Mouse (Mus musculus) liver, adult 2 months (tissue): ENCODE measurements at regions not wholly inside any gene's neighbourhood (a gene's known extent, or its start where the extent isn't known, plus 50 kb on each side); places are given as distances from the start of the nearest gene placed in this dataset.

Source experiments
- CTCF ChIP-seq: fragments of 200-500 bp; IDR thresholded peaks from 2 replicates; pipeline ENCODE4 v1.5.1; 2011; ENCODE audit warnings: low read depth, low read length, control low read depth
- POLR2A ChIP-seq: fragments of 200-500 bp; IDR thresholded peaks from 2 replicates; pipeline ENCODE4 v1.6.1; 2011; ENCODE audit warnings: low read length, control low read depth; ENCODE audit not compliant: insufficient read depth; ENCODE audit errors: extremely low read depth

DNA sequence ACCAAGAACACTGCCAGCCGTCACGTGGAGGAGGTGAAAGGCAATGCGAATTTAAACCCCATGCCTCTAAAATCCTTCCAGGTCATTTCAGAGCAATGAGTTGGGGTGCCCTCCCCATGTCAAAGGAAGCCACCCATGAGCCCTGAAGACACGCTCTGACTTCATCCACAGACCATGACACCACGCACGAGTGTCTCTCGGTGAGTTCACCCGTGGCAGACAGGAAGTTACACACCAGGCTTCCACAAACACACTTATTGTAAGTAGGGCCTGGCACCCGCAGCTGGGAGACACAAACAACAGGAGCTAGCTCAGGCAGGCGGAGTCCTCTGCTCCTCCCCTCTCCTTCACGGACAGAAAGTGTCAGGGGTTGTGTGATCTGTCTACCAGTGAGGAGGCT lies 251.4 kb upstream of the Sulf2 start:
- TF ChIP-seq CTCF (no peak), POLR2A (no peak)
